Mouse (Mus musculus): ENCODE data around the gene Shisa4.

DNA sequence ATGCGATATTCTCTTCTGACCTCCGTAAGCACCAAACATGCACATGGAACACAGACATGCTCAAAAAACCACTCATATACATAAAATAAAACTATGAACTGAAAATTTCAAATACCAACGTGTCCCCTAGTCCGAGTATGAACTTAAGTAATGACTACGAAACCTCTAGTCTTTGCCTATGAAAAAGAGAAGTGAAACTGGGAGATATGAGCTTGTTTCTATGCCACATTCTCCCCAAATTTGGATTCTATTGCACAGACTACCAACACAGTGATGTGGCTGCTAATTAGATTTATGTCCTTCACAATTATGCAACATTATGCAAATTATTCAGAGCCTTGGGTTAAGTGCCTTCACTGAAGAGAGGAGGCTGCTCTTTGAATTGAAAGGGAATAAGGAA lies 24.4 kb upstream of the Shisa4 start:
- TF ChIP-seq CTCF (IDR thresholded peaks at IDR 0.05), result no peak
- no peak for TF ChIP-seq POLR2A (IDR thresholded peaks at IDR 0.05; ENCODE audit: insufficient read depth, low read depth, low read length)
